In the genomic region with DNA sequence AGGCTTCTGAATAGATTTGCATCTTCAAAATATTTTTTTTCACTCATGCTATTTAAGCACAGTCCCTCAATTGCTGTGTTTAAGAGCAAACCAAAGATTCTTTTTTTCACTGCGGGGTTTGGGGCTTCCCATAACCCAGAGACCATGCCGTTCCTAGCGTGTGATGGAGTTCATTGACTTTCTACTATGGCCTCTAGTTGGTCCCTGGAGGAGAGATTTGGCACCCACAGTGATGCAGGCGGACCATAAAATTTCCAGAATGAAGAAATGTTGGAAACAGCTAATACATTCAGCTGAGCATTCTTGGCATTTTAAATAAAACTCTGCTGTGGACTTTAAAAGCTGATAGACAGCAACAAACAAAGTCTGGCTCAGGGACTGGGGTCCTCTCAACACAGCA, we compare ENCODE assay signal across 15 mouse cellular contexts.
DNase-seq lines count a peak whose midpoint lies in the region; ATAC-seq and TF ChIP-seq lines count a peak whose summit lies in the region.
"Had no signal": no experiment of that assay in that cellular context is flagged by ENCODE, and none has a peak within 500 bp of the region (broad histone marks: within the 10 kb centered on the region; RNA-seq: fewer than 3 reads in every experiment).

No protein-coding gene starts in this region.

- DNase-seq in adrenal gland, postnatal 10 days, result peak; percentile 42
- no peak for DNase-seq in adrenal gland, postnatal 25 days
- peak; percentile 25 to 33 for DNase-seq in heart, adult 2 months
- DNase-seq in heart, embryonic 10.5 days (ENCODE audit: low spot score), result no peak
- DNase-seq in liver, adult 2 months (ENCODE audit: extremely low read depth, low read depth, low spot score), result peak; percentile 45
- no peak for DNase-seq in liver, postnatal 0 days
- no peak for DNase-seq in urinary bladder, postnatal 25 days (ENCODE audit: low spot score)
- no peak for DNase-seq in thymus, postnatal 4 days
- DNase-seq: layer of hippocampus, postnatal 36 days; lung, adult 18-20 months; lung, postnatal 36 days; retina, postnatal 1 day had no signal

- no peaks in the 10 kb centered on the region for H3K27me3 ChIP-seq in heart, adult 2 months (ENCODE audit: control insufficient read depth, insufficient read depth, low read length)
- H3K27me3 ChIP-seq in heart, embryonic 10.5 days (ENCODE audit: insufficient read depth, poor library complexity, severe bottlenecking), result no peaks in the 10 kb centered on the region
- no peaks in the 10 kb centered on the region for H3K27me3 ChIP-seq in liver, adult 2 months (ENCODE audit: control insufficient read depth, insufficient read depth, low read length)
- no peaks in the 10 kb centered on the region for H3K27me3 ChIP-seq in liver, postnatal 0 days (ENCODE audit: insufficient read depth, low read length)
- H3K27me3 ChIP-seq: forebrain, embryonic 12.5 days; limb, embryonic 12.5 days had no signal

- H3K9ac ChIP-seq in heart, adult 2 months (ENCODE audit: low read depth, low read length), result no peak overlapping the region
- no peak overlapping the region for H3K9ac ChIP-seq in liver, adult 2 months (ENCODE audit: low read depth, low read length)
- H3K9ac ChIP-seq in liver, postnatal 0 days (replicated peaks), result no peak overlapping the region
- H3K9ac ChIP-seq: forebrain, embryonic 12.5 days; limb, embryonic 12.5 days had no signal

- intact Hi-C loops in heart, adult 2 months (cut with DNase I), result no loop called here

- TF ChIP-seq EP300 in heart, adult 2 months (IDR thresholded peaks at IDR 0.05; ENCODE audit: insufficient read depth, low read depth, low read length), result no peak
- no peak for TF ChIP-seq EP300 in liver, postnatal 0 days (IDR thresholded peaks at IDR 0.05; ENCODE audit: low read depth)

- H3K9me3 ChIP-seq in heart, embryonic 10.5 days, result no peaks in the 10 kb centered on the region
- H3K9me3 ChIP-seq in liver, postnatal 0 days (ENCODE audit: low read length), result no peaks in the 10 kb centered on the region
- H3K9me3 ChIP-seq: forebrain, embryonic 12.5 days; limb, embryonic 12.5 days had no signal

- H3K4me3 ChIP-seq in heart, adult 2 months, result no peak overlapping the region
- H3K4me3 ChIP-seq in heart, embryonic 10.5 days, result no peak overlapping the region
- no peak overlapping the region for H3K4me3 ChIP-seq in liver, adult 2 months (ENCODE audit: insufficient read depth, low read depth, low read length)
- H3K4me3 ChIP-seq in liver, postnatal 0 days (ENCODE audit: low read depth, low read length), result no peak overlapping the region
- H3K4me3 ChIP-seq: forebrain, embryonic 12.5 days; limb, embryonic 12.5 days had no signal

- H3K79me2 ChIP-seq in heart, adult 2 months (replicated peaks; ENCODE audit: control insufficient read depth, insufficient read depth, low read length), result no peaks in the 10 kb centered on the region
- H3K79me2 ChIP-seq in liver, adult 2 months (ENCODE audit: control insufficient read depth, insufficient read depth, low read length), result no peaks in the 10 kb centered on the region

- H3K4me1 ChIP-seq in heart, adult 2 months (ENCODE audit: control insufficient read depth, insufficient read depth, low read length), result no peaks in the 10 kb centered on the region; the same call in 1 of the 2 replicates
- no peaks in the 10 kb centered on the region for H3K4me1 ChIP-seq in heart, embryonic 10.5 days
- no peaks in the 10 kb centered on the region for H3K4me1 ChIP-seq in liver, adult 2 months (ENCODE audit: control insufficient read depth, insufficient read depth, low read length)
- H3K4me1 ChIP-seq in liver, postnatal 0 days (ENCODE audit: insufficient read depth), result no peaks in the 10 kb centered on the region
- H3K4me1 ChIP-seq: forebrain, embryonic 12.5 days; limb, embryonic 12.5 days had no signal

- no peak overlapping the region for H3K27ac ChIP-seq in heart, adult 2 months
- H3K27ac ChIP-seq in heart, embryonic 10.5 days, result no peak overlapping the region
- no peak overlapping the region for H3K27ac ChIP-seq in liver, adult 2 months (replicated peaks; ENCODE audit: insufficient read depth, low read depth, low read length)
- H3K27ac ChIP-seq in liver, postnatal 0 days (ENCODE audit: low read depth), result no peak overlapping the region
- H3K27ac ChIP-seq: forebrain, embryonic 12.5 days; limb, embryonic 12.5 days had no signal

- 67% methylated on average over 4 of the region's 4 CpGs for WGBS in heart, adult 2 months
- 83% methylated on average over 4 of the region's 4 CpGs for WGBS in heart, embryonic 10.5 days
- 80% methylated on average over 4 of the region's 4 CpGs for WGBS in liver, adult 2 months
- WGBS in liver, postnatal 0 days (ENCODE audit: insufficient replicate concordance), result 72% methylated on average over 4 of the region's 4 CpGs

- TF ChIP-seq CTCF in heart, adult 2 months (IDR thresholded peaks at IDR 0.05), result no peak
- no peak for TF ChIP-seq CTCF in liver, adult 2 months (IDR thresholded peaks at IDR 0.05; ENCODE audit: low read depth, low read length)
- no peak for TF ChIP-seq CTCF in liver, postnatal 0 days (IDR thresholded peaks at IDR 0.05; ENCODE audit: low read depth)

- H3K4me2 ChIP-seq in liver, postnatal 0 days (ENCODE audit: low read depth, low read length), result no peak overlapping the region
- H3K4me2 ChIP-seq: forebrain, embryonic 12.5 days; limb, embryonic 12.5 days; midbrain, embryonic 11.5 days had no signal

- ATAC-seq in liver, postnatal 0 days, result no peak

- no peak for TF ChIP-seq POLR2A in heart, adult 2 months (IDR thresholded peaks at IDR 0.05; ENCODE audit: insufficient read depth, low read depth, low read length)
- no peak for TF ChIP-seq POLR2A in liver, adult 2 months (IDR thresholded peaks at IDR 0.05; ENCODE audit: extremely low read depth, insufficient read depth, low read length)

- no peaks in the 10 kb centered on the region for H3K36me3 ChIP-seq in heart, adult 2 months (ENCODE audit: control insufficient read depth, insufficient read depth, low read length)
- no peaks in the 10 kb centered on the region for H3K36me3 ChIP-seq in heart, embryonic 10.5 days
- H3K36me3 ChIP-seq in liver, adult 2 months (ENCODE audit: control insufficient read depth, insufficient read depth, low read length), result no peaks in the 10 kb centered on the region
- no peaks in the 10 kb centered on the region for H3K36me3 ChIP-seq in liver, postnatal 0 days (replicated peaks; ENCODE audit: insufficient read depth, low read length)
- H3K36me3 ChIP-seq: forebrain, embryonic 12.5 days; limb, embryonic 12.5 days had no signal

Comparison
In these comparisons a context has a peak if more than half of its experiments do, and no peak if none do; other contexts are left out.
1. DNase-seq: peak in adrenal gland, postnatal 10 days (single experiment), heart, adult 2 months (2 of 2) and liver, adult 2 months (single experiment); none in adrenal gland, postnatal 25 days (single experiment), heart, embryonic 10.5 days (single experiment), liver, postnatal 0 days (single experiment), urinary bladder, postnatal 25 days (single experiment) and thymus, postnatal 4 days (single experiment).